Mouse (Mus musculus): ENCODE data around the gene Specc1.

- no peak for TF ChIP-seq ZNF384 (IDR thresholded peaks at IDR 0.05; ENCODE audit: low read depth, low read length)
- no peak for TF ChIP-seq POLR2A (IDR thresholded peaks at IDR 0.05; ENCODE audit: control insufficient read depth in 1 of 2, insufficient read depth in 1 of 2, low read depth in 1 of 2, low read length in 2 of 2, poor library complexity in 1 of 2)
- no peak for TF ChIP-seq USF2 (IDR thresholded peaks at IDR 0.05; ENCODE audit: borderline replicate concordance in 1 of 2, insufficient read depth in 1 of 2, low read depth in 1 of 2, low read length in 2 of 2)
- no peak for TF ChIP-seq MEF2A (IDR thresholded peaks at IDR 0.05; ENCODE audit: extremely low read depth, insufficient replicate concordance, low read depth, low read length, poor library complexity, severe bottlenecking)
- TF ChIP-seq CTCF (IDR thresholded peaks at IDR 0.05 in 2 of 3, conservative IDR thresholded peaks at IDR 0.05 in 1 of 3; ENCODE audit: control insufficient read depth in 1 of 3, insufficient read depth in 1 of 3, low read depth in 2 of 3, low read length in 3 of 3, poor library complexity in 1 of 3, severe bottlenecking in 1 of 3), result peak in 1 of 3 experiments; percentile 34; a peak in 3 of 6 replicates
- no peak for TF ChIP-seq USF1 (IDR thresholded peaks at IDR 0.05; ENCODE audit: low read depth, low read length)
Measured at GRCm38 (mm10) chr11:62249266-62250037, 292.9 kb downstream of the Specc1 start.
